Mouse (Mus musculus): ENCODE results near the gene Stk10.

DNA sequence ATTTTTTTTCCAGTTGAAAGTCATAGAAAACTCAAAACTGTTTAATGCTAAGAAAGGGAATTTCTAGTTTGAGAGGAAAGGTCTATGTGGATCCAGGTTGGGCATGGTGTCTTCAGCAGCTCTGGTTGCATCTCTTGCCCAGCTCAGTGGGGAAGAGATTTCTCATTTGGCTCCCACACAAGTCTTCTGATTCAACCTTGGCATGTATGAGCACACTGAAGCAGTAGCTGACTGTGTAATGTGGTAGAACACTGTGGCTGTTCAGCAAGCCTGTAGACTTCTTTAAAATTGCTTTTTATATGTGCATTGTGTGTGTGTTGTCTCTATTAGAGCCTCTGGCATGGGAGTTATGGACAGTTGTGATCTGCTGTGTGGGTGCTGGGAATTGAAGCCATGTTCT, 133.9 kb downstream of the Stk10 start:
- TF ChIP-seq CTCF (conservative IDR thresholded peaks at IDR 0.05; ENCODE audit: insufficient read depth, insufficient read length, low read depth, low read length), result no peak
- TF ChIP-seq POLR2A (IDR thresholded peaks at IDR 0.05; ENCODE audit: low read depth, low read length), result no peak
